Mouse (Mus musculus) ZHBTc4 (cell line): Measurements from ENCODE around the gene Olfr894.
A peak's percentile ranks its signal among the peaks of the same experiment; 100 is the strongest.

Source experiments
- DNase-seq: peaks from one replicate; pipeline ENCODE4 v3.0.0-alpha.2; 2011; ENCODE audit warnings: low read depth, low spot score

Olfr894 gene

DNA sequence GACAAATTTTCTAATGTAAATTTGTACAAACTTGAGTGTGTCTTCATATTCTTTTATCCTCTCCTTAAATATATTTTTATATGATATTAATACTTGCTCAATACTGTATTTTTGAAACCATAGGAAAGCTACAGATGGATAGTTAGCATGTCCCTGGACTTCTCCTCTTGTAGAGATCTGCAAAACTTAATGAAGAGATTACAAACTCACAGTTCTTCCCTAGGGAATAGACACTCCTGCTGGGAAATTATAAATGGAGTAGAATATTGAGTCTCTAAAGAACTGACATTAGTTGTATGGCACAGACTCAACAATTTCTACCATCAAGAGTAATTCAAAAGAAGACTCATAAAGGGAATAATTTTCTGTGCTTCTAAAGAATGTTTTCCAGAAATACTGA, at the start of gene Olfr894:
TSS of gene Olfr894 (plus strand) at position 301 of the 400 bp plus-strand sequence.
- DNase-seq, result no peak

DNA sequence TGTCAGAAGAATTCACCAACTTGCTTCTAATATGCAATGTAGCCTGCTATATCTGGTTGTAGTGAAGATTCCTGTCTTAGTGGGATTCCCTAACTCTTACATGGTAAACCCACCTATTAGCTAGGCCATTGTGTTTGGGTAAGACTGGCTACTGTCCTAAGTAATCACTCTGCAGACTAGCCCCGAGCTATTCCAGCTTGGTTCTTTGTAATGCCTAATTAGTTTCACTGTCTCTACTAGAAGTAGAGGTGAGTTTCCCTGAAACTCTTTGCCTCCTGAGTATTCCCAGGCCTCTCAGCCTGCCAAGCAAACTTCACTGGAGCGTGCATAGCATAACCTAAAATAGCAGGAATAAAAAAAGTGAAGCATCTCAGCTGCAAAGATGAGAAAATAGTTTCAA, 49.5 kb upstream of the Olfr894 start:
- DNase-seq, result peak; percentile 59

DNA sequence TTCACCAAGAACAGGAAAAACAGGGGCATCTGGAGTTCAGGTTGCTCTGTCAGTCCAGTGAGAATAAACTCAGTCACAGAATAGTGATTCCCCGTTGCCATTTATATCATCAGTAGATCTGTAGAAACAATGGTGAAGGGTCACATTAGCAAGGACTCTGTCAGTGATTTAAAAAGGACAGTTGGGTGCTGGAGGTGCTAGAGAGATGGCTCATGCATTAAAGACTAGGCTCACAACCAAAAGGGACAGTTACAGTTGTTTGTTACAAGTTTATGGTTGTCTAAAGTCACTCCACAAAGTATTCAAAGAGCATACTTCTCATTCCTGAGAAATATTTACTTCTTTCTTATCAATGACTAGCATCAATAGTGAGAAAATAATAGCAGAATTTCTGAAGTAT, 37.1 kb upstream of the Olfr894 start, which contains the start of gene Olfr891:
TSS of gene Olfr891 (minus strand) at position 101 of the 400 bp plus-strand sequence.
- DNase-seq, result no peak

DNA sequence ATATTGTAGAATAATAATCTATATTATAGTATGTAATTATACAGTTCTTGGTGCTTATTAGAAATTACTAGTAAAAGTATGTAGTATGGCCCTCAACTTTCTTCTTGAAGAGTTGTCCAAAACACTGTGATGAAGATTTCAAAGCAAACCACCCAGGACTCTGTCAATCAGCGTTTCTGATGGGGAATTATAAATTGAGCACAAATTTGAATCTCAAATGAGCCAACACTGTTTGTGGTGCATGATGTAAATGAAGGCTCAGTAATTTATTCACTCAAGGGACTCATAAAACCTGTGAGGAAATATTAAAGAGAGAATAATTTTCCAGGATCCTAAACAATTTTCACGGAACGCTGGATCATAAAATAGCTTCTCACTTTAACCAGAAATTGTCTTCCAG, 9.8 kb upstream of the Olfr894 start, which contains the start of gene Olfr893:
TSS of gene Olfr893 (plus strand) at position 301 of the 400 bp plus-strand sequence.
- no peak for DNase-seq

DNA sequence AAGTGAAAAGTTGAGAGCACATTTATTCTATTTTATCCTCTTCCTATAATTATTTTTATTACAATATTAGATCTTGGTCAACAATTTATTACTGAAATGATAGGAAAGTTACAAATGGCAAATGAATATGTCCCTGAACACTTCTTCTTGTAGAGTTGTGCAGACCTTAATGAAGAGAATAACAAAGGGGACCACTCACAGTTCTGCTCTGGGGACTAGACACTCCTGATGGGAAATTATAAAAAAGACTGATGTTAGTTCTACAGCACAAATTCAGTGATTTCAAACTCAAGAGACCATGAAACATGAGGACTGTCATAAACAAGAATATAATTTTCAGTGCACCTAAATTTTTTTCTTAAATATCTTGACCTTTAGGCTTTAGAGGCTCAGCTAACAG, 34.6 kb downstream of the Olfr894 start, which contains the start of gene Olfr143:
TSS of gene Olfr143 (plus strand) at position 301 of the 400 bp plus-strand sequence.
- DNase-seq, result no peak

DNA sequence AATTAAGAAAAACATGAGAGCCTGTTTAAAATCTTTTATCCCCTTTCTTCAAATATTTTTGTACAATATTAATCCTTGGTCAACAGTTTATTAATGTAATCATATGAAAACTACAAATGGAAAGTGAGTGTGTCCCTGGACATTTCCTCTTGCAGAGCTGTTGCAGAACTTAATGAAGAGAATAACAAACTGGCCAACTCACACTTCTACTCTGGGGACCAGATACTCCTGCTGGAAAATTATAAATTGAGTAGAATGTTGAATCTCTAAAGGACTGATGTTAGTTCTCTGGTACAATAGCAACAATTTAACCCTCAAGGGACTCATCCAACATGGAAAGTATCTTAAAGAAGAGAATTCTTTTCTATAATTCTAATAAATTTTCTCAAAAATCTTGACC, 49.7 kb downstream of the Olfr894 start, which contains the start of gene Olfr895:
TSS of gene Olfr895 (plus strand) at position 301 of the 400 bp plus-strand sequence.
- no peak for DNase-seq
